Comparison of ENCODE assay signal across 10 mouse cellular contexts in the genomic region with DNA sequence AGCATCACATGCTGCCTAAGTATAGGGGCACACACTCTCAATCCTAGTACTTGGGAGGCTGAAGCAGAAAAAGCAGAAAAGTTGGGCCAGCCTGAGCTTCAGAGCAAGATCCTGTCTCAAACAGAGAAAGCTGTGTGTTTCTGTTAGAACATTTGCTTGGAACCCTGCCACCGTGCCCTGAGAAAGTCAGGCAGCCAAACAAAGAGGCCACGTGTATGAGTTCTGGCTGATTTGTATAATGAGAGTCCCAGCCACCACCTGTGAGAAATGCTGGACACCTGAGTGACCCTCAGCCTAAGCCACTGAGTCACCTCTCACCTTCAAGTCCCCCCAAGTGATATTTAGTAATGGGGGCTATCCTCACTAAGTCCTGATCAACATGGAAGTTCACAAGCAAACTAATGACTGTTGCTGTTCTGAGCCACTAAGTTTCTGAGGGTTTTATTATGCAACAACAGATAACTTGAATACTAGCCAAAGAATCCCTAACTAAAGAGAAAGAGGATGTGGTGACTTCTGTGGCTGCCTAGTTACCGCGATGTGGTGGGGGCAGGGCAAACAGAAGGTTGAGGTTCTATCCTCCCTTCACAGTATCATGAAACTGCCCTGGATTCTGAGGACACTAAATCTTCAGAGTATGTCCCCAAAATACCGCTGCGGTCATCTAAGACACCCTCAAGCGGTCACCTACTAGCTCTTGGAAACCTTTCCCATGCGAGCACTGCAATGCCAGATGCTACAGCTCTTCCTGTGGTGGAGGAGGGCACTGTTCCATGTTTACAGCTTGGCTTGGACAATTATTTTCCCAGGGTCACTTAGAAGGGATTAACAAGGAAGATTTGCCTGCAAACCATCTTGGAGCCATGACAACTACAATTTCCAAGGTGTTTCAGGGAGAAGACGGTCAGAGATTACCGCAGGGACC. TPM values are rescaled to one million over a fixed set of nuclear protein-coding genes. Genes with fewer than 3 reads are reported as not detected.
DNase-seq lines count a peak whose midpoint lies in the region; ATAC-seq and TF ChIP-seq lines count a peak whose summit lies in the region.
"Had no signal": no experiment of that assay in that cellular context is flagged by ENCODE, and none has a peak within 500 bp of the region (broad histone marks: within the 10 kb centered on the region; RNA-seq: fewer than 3 reads in every experiment).

No protein-coding gene starts in this region.

- H3K4me1 ChIP-seq in liver, adult 2 months (ENCODE audit: control insufficient read depth, insufficient read depth, low read length): no peaks in the 10 kb centered on the region; the same call in 1 of the 2 replicates
- no peaks in the 10 kb centered on the region; the same call in 1 of the 2 replicates for H3K4me1 ChIP-seq in liver, embryonic 11.5 days (replicated peaks; ENCODE audit: control insufficient read depth, insufficient read depth, low read length)
- H3K4me1 ChIP-seq in testis, adult 2 months (ENCODE audit: control insufficient read depth, insufficient read depth, low read length): peaks cover 2% of the 10 kb centered on the region; the same call in 1 of the 2 replicates
- H3K4me1 ChIP-seq in forebrain, embryonic 14.5 days (ENCODE audit: control insufficient read depth, insufficient read depth, low read length): no peaks in the 10 kb centered on the region

- no peak overlapping the region for H3K4me2 ChIP-seq in liver, embryonic 11.5 days
- no peak overlapping the region for H3K4me2 ChIP-seq in forebrain, embryonic 14.5 days (ENCODE audit: low read length)
- H3K4me2 ChIP-seq: heart, embryonic 13.5 days had no signal

- no peak for TF ChIP-seq POLR2A in liver, adult 2 months (IDR thresholded peaks at IDR 0.05; ENCODE audit: extremely low read depth, insufficient read depth, low read length)
- no peak for TF ChIP-seq POLR2A in testis, adult 2 months (IDR thresholded peaks at IDR 0.05; ENCODE audit: control insufficient read depth, low read depth, low read length)

- H3K9ac ChIP-seq in liver, adult 2 months (ENCODE audit: low read depth, low read length): no peak overlapping the region
- no peak overlapping the region for H3K9ac ChIP-seq in liver, embryonic 11.5 days (ENCODE audit: low read depth, low read length)
- H3K9ac ChIP-seq in forebrain, embryonic 14.5 days (ENCODE audit: low read length): no peak overlapping the region
- H3K9ac ChIP-seq: heart, embryonic 13.5 days had no signal

- DNase-seq in liver, adult 2 months (ENCODE audit: extremely low read depth, low read depth, low spot score): peak; percentile 55
- no peak for DNase-seq in liver, embryonic 11.5 days (ENCODE audit: low spot score)
- peak; percentile 85 for DNase-seq in cerebellum, adult 9-11 months
- peak; percentile 38 to 47 for DNase-seq in layer of hippocampus, postnatal 36 days
- no peak for DNase-seq in forebrain, embryonic 14.5 days (ENCODE audit: low spot score)
- DNase-seq in MN1 (ENCODE audit: low spot score): no peak
- no peak for DNase-seq in right cerebral cortex, postnatal 36 days (ENCODE audit: low spot score in 2 of 2)

- peaks cover 3% of the 10 kb centered on the region; the same call in 1 of the 2 replicates for H3K9me3 ChIP-seq in liver, embryonic 11.5 days (ENCODE audit: control insufficient read depth, low read length)
- H3K9me3 ChIP-seq in forebrain, embryonic 14.5 days (replicated peaks; ENCODE audit: control insufficient read depth, low read length): no peaks in the 10 kb centered on the region

- no peaks in the 10 kb centered on the region for H3K36me3 ChIP-seq in liver, adult 2 months (ENCODE audit: control insufficient read depth, insufficient read depth, low read length)
- H3K36me3 ChIP-seq in liver, embryonic 11.5 days (ENCODE audit: control insufficient read depth, insufficient read depth, low read length): no peaks in the 10 kb centered on the region
- H3K36me3 ChIP-seq in testis, adult 2 months (ENCODE audit: control insufficient read depth, insufficient read depth, low read length): no peaks in the 10 kb centered on the region
- H3K36me3 ChIP-seq in forebrain, embryonic 14.5 days (ENCODE audit: control insufficient read depth, insufficient read depth, low read length): no peaks in the 10 kb centered on the region
- H3K36me3 ChIP-seq: heart, embryonic 13.5 days had no signal

- no peak for ATAC-seq in liver, embryonic 11.5 days (replicated peaks; ENCODE audit: low FRiP score)
- no peak for ATAC-seq in forebrain, embryonic 14.5 days

- H3K79me2 ChIP-seq in liver, adult 2 months (ENCODE audit: control insufficient read depth, insufficient read depth, low read length): no peaks in the 10 kb centered on the region

- WGBS in liver, adult 2 months: 59% methylated on average over 10 of the region's 10 CpGs
- WGBS in liver, embryonic 11.5 days: 66% methylated on average over 10 of the region's 10 CpGs
- WGBS in forebrain, embryonic 14.5 days: 90% methylated on average over 10 of the region's 10 CpGs

- H3K27ac ChIP-seq in liver, adult 2 months (replicated peaks; ENCODE audit: insufficient read depth, low read depth, low read length): peak overlapping the region; percentile 32
- no peak overlapping the region for H3K27ac ChIP-seq in liver, embryonic 11.5 days (ENCODE audit: low read depth, low read length)
- H3K27ac ChIP-seq in testis, adult 2 months (ENCODE audit: control insufficient read depth, insufficient read depth, low read depth, low read length): no peak overlapping the region
- no peak overlapping the region for H3K27ac ChIP-seq in forebrain, embryonic 14.5 days (ENCODE audit: low read depth, low read length)
- H3K27ac ChIP-seq: heart, embryonic 13.5 days had no signal

- no peak overlapping the region for H3K4me3 ChIP-seq in liver, adult 2 months (ENCODE audit: insufficient read depth, low read depth, low read length)
- H3K4me3 ChIP-seq in liver, embryonic 11.5 days (ENCODE audit: low read depth, low read length): no peak overlapping the region
- H3K4me3 ChIP-seq in testis, adult 2 months (ENCODE audit: control insufficient read depth, low read depth, low read length): peak overlapping the region; percentile 24; the same call in 1 of the 2 replicates
- H3K4me3 ChIP-seq in forebrain, embryonic 14.5 days (ENCODE audit: low read depth, low read length): no peak overlapping the region
- H3K4me3 ChIP-seq: heart, embryonic 13.5 days; megakaryocyte, embryonic 14.5 days had no signal

- H3K27me3 ChIP-seq in liver, adult 2 months (ENCODE audit: control insufficient read depth, insufficient read depth, low read length): no peaks in the 10 kb centered on the region
- H3K27me3 ChIP-seq in liver, embryonic 11.5 days (replicated peaks; ENCODE audit: control insufficient read depth, insufficient read depth, low read length): no peaks in the 10 kb centered on the region
- no peaks in the 10 kb centered on the region for H3K27me3 ChIP-seq in testis, adult 2 months (ENCODE audit: control insufficient read depth, insufficient read depth, low read length)
- H3K27me3 ChIP-seq in forebrain, embryonic 14.5 days (replicated peaks; ENCODE audit: control insufficient read depth, insufficient read depth, low read length): no peaks in the 10 kb centered on the region
- H3K27me3 ChIP-seq: heart, embryonic 13.5 days had no signal

- no peak for TF ChIP-seq CTCF in liver, adult 2 months (IDR thresholded peaks at IDR 0.05; ENCODE audit: low read depth, low read length)
- TF ChIP-seq CTCF in testis, adult 2 months (IDR thresholded peaks at IDR 0.05; ENCODE audit: control insufficient read depth, insufficient read depth, insufficient replicate concordance, low read depth, low read length): no peak

RNA-seq across cellular contexts. Expression of a gene that starts 31.9 kb away (rescaled TPM):
- not detected in 2 replicates for total RNA-seq in liver, adult 2 months (2014; rRNA removed)
- polyA plus RNA-seq in liver, adult 2 months (2012; rRNA removed): not detected in 2 replicates
- not detected in 2 replicates for polyA plus RNA-seq in liver, embryonic 11.5 days (2014; fragmentation: Nextera tagmentation; extraction: Ambion mirVana)
- total RNA-seq in layer of hippocampus, postnatal 36 days (2021): not detected
- polyA plus RNA-seq in testis, adult 2 months (2012; rRNA removed): 0.05 TPM in 1 of 2 replicates, not detected in the other
- polyA plus RNA-seq in forebrain, embryonic 14.5 days (2014; fragmentation: Nextera tagmentation; extraction: Ambion mirVana): not detected in 2 replicates
- polyA plus RNA-seq: heart, embryonic 13.5 days had no signal

Comparison
In these comparisons a context has a peak if more than half of its experiments do, and no peak if none do; other contexts are left out.
1. DNase-seq: peak in liver, adult 2 months (single experiment), cerebellum, adult 9-11 months (single experiment) and layer of hippocampus, postnatal 36 days (2 of 2); none in liver, embryonic 11.5 days (single experiment), forebrain, embryonic 14.5 days (single experiment), MN1 (single experiment) and right cerebral cortex, postnatal 36 days (0 of 2).